Mouse (Mus musculus) testis, adult 2 months (tissue): ENCODE measurements around the gene Mia2. TPM values are rescaled to one million over a fixed set of nuclear protein-coding genes. Genes with fewer than 3 reads are reported as not detected.

ENCODE experiments used
- H3K27ac ChIP-seq: fragments of 200-500 bp; 2 replicates; pipeline ENCODE4 v1.5.1; 2012; ENCODE audit warnings: low read depth, low read length; ENCODE audit not compliant: control insufficient read depth, insufficient read depth
- H3K27me3 ChIP-seq: fragments of 200-500 bp; 2 replicates; pipeline ENCODE4 v1.6.1; 2012; ENCODE audit warnings: mild to moderate bottlenecking, low read length, moderate library complexity; ENCODE audit not compliant: control insufficient read depth, insufficient read depth
- H3K36me3 ChIP-seq: fragments of 200-500 bp; 2 replicates; pipeline ENCODE4 v1.6.1; 2012; ENCODE audit warnings: mild to moderate bottlenecking, low read length; ENCODE audit not compliant: control insufficient read depth, insufficient read depth
- H3K4me1 ChIP-seq: fragments of 200-500 bp; 2 replicates; pipeline ENCODE4 v1.6.1; 2012; ENCODE audit warnings: low read length; ENCODE audit not compliant: control insufficient read depth, insufficient read depth
- H3K4me3 ChIP-seq: fragments of 200-500 bp; 2 replicates; pipeline ENCODE4 v1.5.1; 2012; ENCODE audit warnings: low read depth, mild to moderate bottlenecking, low read length, moderate library complexity, mixed read lengths; ENCODE audit not compliant: control insufficient read depth
- CTCF ChIP-seq: fragments of 200-500 bp; IDR thresholded peaks from 2 replicates; pipeline ENCODE4 v1.5.1; 2012; ENCODE audit warnings: low read depth, mild to moderate bottlenecking, inconsistent platforms, low read length, moderate library complexity; ENCODE audit not compliant: control insufficient read depth, insufficient read depth, insufficient replicate concordance
- POLR2A ChIP-seq: fragments of 200-500 bp; IDR thresholded peaks from 2 replicates; pipeline ENCODE4 v1.6.1; 2012; ENCODE audit warnings: low read depth, mild to moderate bottlenecking, inconsistent platforms, low read length, moderate library complexity; ENCODE audit not compliant: control insufficient read depth
- polyA plus RNA-seq: library from polyadenylated mRNA; depleted of rRNA; stranded (reverse); fragments of >200 nt; gene quantifications from 2 replicates; pipeline ENCODE4 v1.2.3, GENCODE M21; 2012

Mia2 gene
- polyA plus RNA-seq, 1 experiment = 21.9 TPM

DNA sequence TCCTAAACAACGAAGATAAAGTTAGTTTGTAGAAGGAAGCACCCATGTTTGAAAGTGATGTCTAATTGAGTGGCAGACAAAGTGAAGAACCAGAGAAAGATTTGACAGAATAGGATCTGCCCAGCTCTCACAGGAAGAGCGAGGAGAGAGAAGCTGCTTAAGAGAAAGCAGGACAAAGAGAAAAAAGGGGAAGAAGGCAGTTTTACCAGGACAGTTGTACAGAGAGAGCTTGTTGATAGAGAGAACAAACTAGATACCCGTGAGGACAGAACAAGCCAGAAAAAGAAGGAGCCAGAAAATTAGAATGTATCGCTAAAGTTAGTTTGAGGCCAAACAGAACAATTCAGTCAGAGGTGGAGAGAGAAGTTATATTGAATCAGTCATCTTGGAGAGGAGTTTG, 39.5 kb downstream of the Mia2 start:
- no peak overlapping the region for H3K4me3 ChIP-seq
- no peaks in the 10 kb centered on the region; the same call in 1 of the 2 replicates for H3K4me1 ChIP-seq
- H3K27me3 ChIP-seq = no peaks in the 10 kb centered on the region
- no peaks in the 10 kb centered on the region; the same call in 1 of the 2 replicates for H3K36me3 ChIP-seq
- no peak for TF ChIP-seq CTCF
- no peak for TF ChIP-seq POLR2A
- no peak overlapping the region for H3K27ac ChIP-seq

DNA sequence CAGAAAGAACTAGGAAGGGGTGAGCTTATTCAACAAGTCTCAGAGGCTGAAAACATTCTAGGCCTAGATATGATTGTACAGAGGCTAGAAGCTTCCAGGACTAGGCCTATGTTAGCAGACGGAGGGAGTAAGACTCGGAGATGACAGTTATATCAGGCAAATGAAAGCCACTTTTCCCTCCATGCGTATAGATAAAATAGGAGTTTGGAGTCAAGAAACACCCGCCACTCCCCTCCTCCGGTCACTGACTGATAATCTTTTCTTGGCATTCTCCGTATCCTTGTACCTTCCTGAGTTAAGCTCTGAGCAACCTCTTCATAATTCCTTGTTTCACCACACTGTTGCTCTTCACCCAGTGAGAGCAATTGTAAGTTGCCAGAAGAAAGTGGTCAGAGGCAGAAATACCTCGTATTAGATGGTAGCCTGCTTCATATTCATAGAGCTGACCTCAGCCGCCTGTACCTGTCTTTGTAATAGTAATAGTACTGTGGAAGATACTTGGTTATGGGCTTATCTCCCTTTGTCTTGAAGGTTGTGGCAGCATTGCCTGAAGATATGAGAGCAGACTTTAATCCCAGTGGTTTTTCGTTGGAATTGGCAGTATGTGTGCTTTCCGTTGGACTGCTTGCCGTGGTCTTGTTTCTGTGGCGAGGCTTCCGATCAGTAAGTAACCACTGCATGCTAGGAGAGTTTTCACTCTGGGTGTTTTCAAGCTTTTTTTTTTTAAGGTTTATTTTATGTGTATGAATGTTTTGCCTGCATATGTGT, 40.1 kb downstream of the Mia2 start:
- no peaks in the 10 kb centered on the region; the same call in 1 of the 2 replicates for H3K36me3 ChIP-seq
- H3K27ac ChIP-seq = 0 out of 2 replicates have a peak overlapping the region, but pooled peaks have one; percentile 6
- H3K27me3 ChIP-seq = no peaks in the 10 kb centered on the region
- no peaks in the 10 kb centered on the region for H3K4me1 ChIP-seq
- H3K4me3 ChIP-seq = no peak overlapping the region
- TF ChIP-seq POLR2A (no peak), CTCF (no peak)

DNA sequence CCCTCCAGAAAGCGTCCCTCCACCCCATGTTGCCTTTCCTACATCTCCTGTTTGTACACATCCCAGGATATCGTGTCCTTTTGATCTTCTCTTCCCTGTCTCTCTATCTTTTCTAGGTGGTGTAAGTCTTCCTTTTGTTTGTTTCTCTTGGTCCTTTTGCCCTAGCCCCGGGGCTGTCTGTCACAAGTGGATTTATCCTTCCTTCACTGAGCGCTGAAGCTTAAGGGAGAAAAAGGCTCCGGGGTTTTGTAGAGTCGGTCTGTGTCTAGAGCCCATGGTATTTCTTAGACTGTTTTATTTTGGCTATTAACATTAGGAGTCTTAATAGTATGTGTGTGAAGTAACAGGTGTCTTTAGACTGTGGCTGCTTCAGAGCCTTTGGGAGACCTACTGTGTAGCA, 41.4 kb downstream of the Mia2 start:
- TF ChIP-seq CTCF (no peak), POLR2A (no peak)
- H3K36me3 ChIP-seq = no peaks in the 10 kb centered on the region; the same call in 1 of the 2 replicates
- H3K27me3 ChIP-seq = no peaks in the 10 kb centered on the region

DNA sequence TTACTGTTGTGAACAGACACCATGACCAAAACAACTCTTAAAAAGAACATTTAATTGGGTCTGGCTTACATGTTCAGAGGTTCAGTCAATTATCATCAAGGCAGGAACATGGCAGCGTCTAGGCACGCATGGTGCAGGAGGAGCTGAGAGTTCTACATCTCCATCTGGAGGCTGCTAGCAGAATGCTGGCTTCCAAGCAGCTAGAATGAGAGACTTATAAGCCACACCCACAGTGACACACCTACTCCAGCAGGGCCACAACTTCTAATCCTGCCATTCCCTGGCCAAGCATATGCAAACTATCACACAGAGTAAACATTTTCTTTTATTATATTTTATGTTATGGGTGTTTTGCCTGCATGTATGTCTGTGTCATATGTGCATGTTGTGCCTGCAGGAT, 43.8 kb downstream of the Mia2 start:
- Histone ChIP-seq H3K27ac (no peak overlapping the region), H3K4me3 (no peak overlapping the region), H3K4me1 (no peaks in the 10 kb centered on the region), H3K36me3 (no peaks in the 10 kb centered on the region; the same call in 1 of the 2 replicates), H3K27me3 (no peaks in the 10 kb centered on the region)
- TF ChIP-seq CTCF (no peak), POLR2A (no peak)

More for the DNA sequence above, 41.4 kb downstream of the Mia2 start:
- Histone ChIP-seq H3K4me1 (no peaks in the 10 kb centered on the region), H3K4me3 (no peak overlapping the region), H3K27ac (no peak overlapping the region)

DNA sequence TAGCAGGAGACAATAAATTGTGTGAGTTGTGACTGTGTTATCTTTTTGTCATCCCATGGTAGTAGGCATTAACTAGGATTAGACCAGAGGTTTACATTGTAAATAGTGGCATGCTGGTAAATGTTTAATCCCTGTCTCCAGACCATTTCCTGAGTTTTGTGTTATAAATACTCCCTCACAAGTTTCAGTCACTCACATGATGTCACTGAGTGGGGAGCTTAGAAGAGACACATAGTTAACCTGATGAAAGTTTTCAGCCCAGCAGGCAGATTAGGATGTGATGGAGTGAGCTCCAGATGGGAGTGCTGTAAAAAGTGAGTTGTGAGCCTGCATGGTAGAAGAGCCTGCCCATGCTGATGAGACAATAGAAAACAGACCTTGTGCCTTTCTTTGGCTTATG, 49.5 kb downstream of the Mia2 start:
- H3K4me3 ChIP-seq = no peak overlapping the region
- H3K27ac ChIP-seq = no peak overlapping the region
- no peaks in the 10 kb centered on the region for H3K27me3 ChIP-seq
- H3K4me1 ChIP-seq = no peaks in the 10 kb centered on the region
- TF ChIP-seq POLR2A (no peak), CTCF (no peak)
- no peaks in the 10 kb centered on the region; the same call in 1 of the 2 replicates for H3K36me3 ChIP-seq

GRCm38 (mm10) chr12:59149691-59150090, 54.1 kb downstream of the Mia2 start:
- H3K4me1 ChIP-seq = no peaks in the 10 kb centered on the region
- TF ChIP-seq POLR2A = no peak
- no peak for TF ChIP-seq CTCF
- no peak overlapping the region for H3K27ac ChIP-seq
- H3K4me3 ChIP-seq = no peak overlapping the region
- no peaks in the 10 kb centered on the region for H3K27me3 ChIP-seq
- peaks cover 1% of the 10 kb centered on the region; the same call in 1 of the 2 replicates for H3K36me3 ChIP-seq

GRCm38 (mm10) chr12:59161091-59161490, 65.5 kb downstream of the Mia2 start:
- Histone ChIP-seq H3K4me3 (no peak overlapping the region), H3K4me1 (no peaks in the 10 kb centered on the region), H3K36me3 (peaks cover 2% of the 10 kb centered on the region), H3K27ac (no peak overlapping the region), H3K27me3 (no peaks in the 10 kb centered on the region)
- no peak for TF ChIP-seq POLR2A
- no peak for TF ChIP-seq CTCF

GRCm38 (mm10) chr12:59162797-59163196, 67.2 kb downstream of the Mia2 start:
- Histone ChIP-seq H3K27ac (no peak overlapping the region), H3K36me3 (no peaks in the 10 kb centered on the region; the same call in none of the 2 replicates), H3K27me3 (no peaks in the 10 kb centered on the region), H3K4me1 (no peaks in the 10 kb centered on the region), H3K4me3 (no peak overlapping the region)
- TF ChIP-seq POLR2A (no peak), CTCF (no peak)
